Mouse (Mus musculus) brain, embryonic 14.5 days (tissue): ENCODE results near the gene Rps8.

ENCODE experiments used
- CTCF ChIP-seq: fragments of 200-500 bp; IDR thresholded peaks from 2 replicates; pipeline ENCODE4 v1.5.1; 2012; ENCODE audit warnings: inconsistent platforms, mild to moderate bottlenecking, moderate library complexity, borderline replicate concordance; ENCODE audit not compliant: insufficient read depth, insufficient read length; ENCODE audit errors: extremely low read depth
- POLR2A ChIP-seq: fragments of 200-500 bp; IDR thresholded peaks from 2 replicates; pipeline ENCODE4 v1.6.1; 2012; ENCODE audit warnings: mild to moderate bottlenecking, inconsistent platforms, borderline replicate concordance; ENCODE audit not compliant: poor library complexity, insufficient read depth, insufficient read length, severe bottlenecking; ENCODE audit errors: extremely low read depth

- TF ChIP-seq CTCF: no peak
- TF ChIP-seq POLR2A: no peak
Observed at GRCm38 (mm10) chr4:117131890-117132793, 23.9 kb downstream of the Rps8 start.
